Mouse (Mus musculus) E14TG2a.4 (cell line): Measurements from ENCODE around the gene Capza3.

ENCODE experiments used
- H3K27me3 ChIP-seq: 2 replicates; pipeline ENCODE4 v1.6.1; 2014; ENCODE audit warnings: low read length, control low read depth; ENCODE audit not compliant: insufficient read depth
- H3K36me3 ChIP-seq: 2 replicates; pipeline ENCODE4 v1.6.1; 2014; ENCODE audit warnings: low read length, control low read depth; ENCODE audit not compliant: insufficient read depth
- H3K4me1 ChIP-seq: replicated peaks from 2 replicates; pipeline ENCODE4 v1.6.1; 2014; ENCODE audit warnings: low read depth, low read length, control low read depth
- H3K4me3 ChIP-seq: replicated peaks from 2 replicates; pipeline ENCODE4 v1.5.1; 2014; ENCODE audit warnings: mild to moderate bottlenecking, low read length
- H3K9me3 ChIP-seq: 2 replicates; pipeline ENCODE4 v1.6.1; 2014; ENCODE audit warnings: low read length, control low read depth
- CTCF ChIP-seq: conservative IDR thresholded peaks from 2 replicates; pipeline ENCODE4 v1.5.1; 2014; ENCODE audit warnings: low read length
- NANOG ChIP-seq: IDR thresholded peaks from 2 replicates; pipeline ENCODE4 v1.6.1; 2014; ENCODE audit warnings: borderline replicate concordance, low read length, mixed read lengths
- POU5F1 ChIP-seq: IDR thresholded peaks from 2 replicates; pipeline ENCODE4 v1.6.1; 2014; ENCODE audit warnings: low read length, borderline replicate concordance

The Capza3 gene

DNA sequence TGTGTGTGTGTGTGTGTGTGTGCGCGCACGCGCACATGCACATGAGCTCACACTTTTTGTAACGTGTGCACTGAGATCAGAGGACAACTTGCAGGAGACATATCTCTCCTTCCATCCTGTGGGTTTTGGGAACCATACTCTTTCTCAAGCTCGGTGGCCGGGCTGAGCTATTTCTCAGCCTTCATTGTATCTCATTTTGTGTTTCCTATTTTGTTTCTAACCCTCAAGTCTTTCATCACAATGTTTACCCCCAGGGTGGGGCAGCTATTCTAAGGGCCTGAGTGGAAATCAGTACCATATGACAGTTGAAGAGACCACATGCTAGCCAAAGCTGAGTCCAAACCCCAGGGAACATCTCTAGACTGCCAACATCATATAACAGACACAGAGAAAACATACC, at the start of gene Capza3:
Gene Capza3 (plus strand): TSS at position 301 of the 400 bp plus-strand sequence.
- no peaks in the 10 kb centered on the region for H3K36me3 ChIP-seq
- H3K27me3 ChIP-seq, result no peaks in the 10 kb centered on the region
- no peaks in the 10 kb centered on the region for H3K9me3 ChIP-seq
- H3K4me1 ChIP-seq, result no peaks in the 10 kb centered on the region
- H3K4me3 ChIP-seq, result no peak within 1 kb of the TSS
- TF ChIP-seq CTCF, result no peak
- TF ChIP-seq NANOG, result no peak
- TF ChIP-seq POU5F1, result no peak

DNA sequence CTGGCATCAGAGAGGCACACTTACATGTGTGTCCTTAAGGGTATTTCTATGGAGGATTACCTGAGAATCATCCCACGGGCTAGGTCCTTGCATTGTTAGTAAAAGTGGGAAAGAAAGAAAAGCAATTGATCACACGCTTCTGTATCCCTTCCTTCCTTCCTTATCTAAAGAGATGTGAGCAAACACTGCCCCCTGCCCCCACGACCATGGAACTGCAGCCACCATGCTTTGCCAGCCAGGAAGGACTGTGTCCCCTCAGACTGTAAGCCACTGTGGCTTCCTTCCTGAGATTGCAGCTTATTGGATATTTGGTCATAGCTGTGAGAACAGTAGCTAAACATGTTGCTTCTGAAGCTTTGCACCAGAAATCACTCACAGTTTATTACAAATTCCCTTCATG, 35.9 kb upstream of the Capza3 start:
- TF ChIP-seq POU5F1, result no peak
- peak; percentile 38 for TF ChIP-seq CTCF
- TF ChIP-seq NANOG, result no peak
- Histone ChIP-seq H3K4me1 (no peaks in the 10 kb centered on the region), H3K9me3 (peaks cover 5% of the 10 kb centered on the region), H3K27me3 (no peaks in the 10 kb centered on the region), H3K36me3 (no peaks in the 10 kb centered on the region), H3K4me3 (no peak overlapping the region)

DNA sequence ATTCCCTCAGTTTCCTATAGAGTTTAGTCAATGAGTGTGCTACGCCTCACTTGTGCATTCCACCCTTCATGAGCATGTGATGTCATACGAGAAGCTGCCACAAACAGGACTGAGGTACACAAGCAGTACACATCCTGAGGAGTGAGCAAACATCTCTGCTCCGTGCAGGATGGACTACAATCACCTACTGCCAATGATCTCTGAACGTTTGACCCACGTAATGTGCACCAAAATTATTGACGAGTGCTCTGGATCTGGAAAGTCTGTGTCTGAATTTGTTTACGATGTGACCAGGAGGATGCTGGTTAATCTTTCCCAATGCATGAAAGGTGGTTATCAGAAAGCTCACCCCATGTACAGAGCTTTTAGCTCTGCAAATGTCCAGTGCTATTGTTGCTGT, 16.6 kb upstream of the Capza3 start:
- Histone ChIP-seq H3K27me3 (no peaks in the 10 kb centered on the region), H3K9me3 (no peaks in the 10 kb centered on the region), H3K4me1 (no peaks in the 10 kb centered on the region), H3K4me3 (no peak overlapping the region), H3K36me3 (no peaks in the 10 kb centered on the region)
- TF ChIP-seq CTCF (no peak), POU5F1 (no peak), NANOG (no peak)

DNA sequence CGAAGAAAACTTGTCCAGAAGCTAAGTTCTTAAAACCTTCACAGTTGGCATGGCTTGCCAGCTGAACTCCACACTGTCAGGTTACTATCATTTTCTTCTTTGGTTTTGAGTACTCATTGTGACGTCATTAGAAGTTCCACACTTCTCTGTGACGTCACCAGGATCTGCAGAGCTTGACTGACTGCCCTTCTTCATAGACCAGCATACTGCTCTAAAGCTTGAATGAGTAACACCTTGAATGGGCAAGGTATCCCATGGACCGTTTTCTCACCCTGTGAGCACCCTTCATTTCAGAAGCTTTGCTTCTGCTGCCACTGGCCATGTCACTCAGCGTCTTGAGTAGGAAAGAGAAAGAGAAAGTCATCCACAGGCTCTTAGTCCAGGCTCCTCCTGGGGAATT, 305 bp downstream of the Capza3 start, which contains the start of gene Plcz1:
Gene Plcz1 (minus strand): TSS at position 101 of the 400 bp plus-strand sequence.
- Histone ChIP-seq H3K4me1 (no peaks in the 10 kb centered on the region), H3K9me3 (no peaks in the 10 kb centered on the region), H3K4me3 (no peak within 1 kb of the TSS), H3K36me3 (no peaks in the 10 kb centered on the region), H3K27me3 (no peaks in the 10 kb centered on the region)
- TF ChIP-seq NANOG (no peak), CTCF (no peak), POU5F1 (no peak)

- Histone ChIP-seq H3K27me3 (no peaks in the 10 kb centered on the region), H3K4me3 (no peak overlapping the region), H3K4me1 (no peaks in the 10 kb centered on the region), H3K36me3 (no peaks in the 10 kb centered on the region), H3K9me3 (no peaks in the 10 kb centered on the region)
- no peak for TF ChIP-seq POU5F1
- no peak for TF ChIP-seq CTCF
- no peak for TF ChIP-seq NANOG
Measured at GRCm38 (mm10) chr6:140051476-140051875, 10.4 kb downstream of the Capza3 start.

DNA sequence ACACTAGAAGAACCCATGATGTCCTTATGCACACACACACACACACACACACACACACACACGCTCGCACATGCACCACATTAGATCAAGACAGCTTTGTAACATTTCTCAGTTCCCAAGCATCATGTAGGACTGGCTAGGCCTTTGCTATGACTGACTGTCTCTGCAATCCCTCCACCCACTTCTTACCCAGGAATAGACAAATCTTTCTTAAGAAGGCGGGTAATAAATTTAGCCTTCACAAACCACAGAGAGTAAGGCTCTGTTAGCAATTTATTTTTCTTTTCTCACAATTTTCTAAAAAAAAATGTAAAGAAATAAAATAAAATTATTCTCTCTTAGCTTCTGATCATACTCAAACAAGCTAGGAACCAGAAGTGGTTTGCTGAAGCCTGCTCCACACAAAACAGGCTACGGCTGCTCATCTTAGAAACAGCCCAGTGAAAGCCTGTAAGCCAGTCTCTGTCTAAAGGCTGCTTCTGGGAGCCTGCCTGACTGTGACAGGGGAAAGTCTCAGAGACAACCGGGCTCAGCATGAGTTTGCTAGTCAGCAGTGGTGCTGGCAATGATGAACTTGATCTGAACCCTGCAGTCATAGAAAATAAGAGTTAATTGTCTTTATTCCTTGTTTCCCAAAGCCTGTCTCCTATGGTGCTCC, 13.3 kb downstream of the Capza3 start:
- no peaks in the 10 kb centered on the region for H3K36me3 ChIP-seq
- no peaks in the 10 kb centered on the region for H3K27me3 ChIP-seq
- H3K4me1 ChIP-seq, result no peaks in the 10 kb centered on the region
- H3K4me3 ChIP-seq, result no peak overlapping the region
- no peaks in the 10 kb centered on the region for H3K9me3 ChIP-seq
- no peak for TF ChIP-seq POU5F1
- no peak for TF ChIP-seq NANOG
- TF ChIP-seq CTCF, result no peak

GRCm38 (mm10) chr6:140069177-140069576, 28.1 kb downstream of the Capza3 start:
- TF ChIP-seq NANOG (no peak), CTCF (no peak), POU5F1 (no peak)
- H3K36me3 ChIP-seq, result no peaks in the 10 kb centered on the region
- no peak overlapping the region for H3K4me3 ChIP-seq
- no peaks in the 10 kb centered on the region for H3K27me3 ChIP-seq
- H3K4me1 ChIP-seq, result no peaks in the 10 kb centered on the region
- peaks cover 10% of the 10 kb centered on the region; the same call in 1 of the 2 replicates for H3K9me3 ChIP-seq

- Histone ChIP-seq H3K4me3 (no peak overlapping the region), H3K4me1 (peaks cover 5% of the 10 kb centered on the region; the same call in 1 of the 2 replicates), H3K27me3 (no peaks in the 10 kb centered on the region), H3K36me3 (no peaks in the 10 kb centered on the region), H3K9me3 (peaks cover 9% of the 10 kb centered on the region)
- TF ChIP-seq POU5F1, result no peak
- no peak for TF ChIP-seq CTCF
- TF ChIP-seq NANOG, result no peak
Measured at GRCm38 (mm10) chr6:140080933-140081332, 39.9 kb downstream of the Capza3 start.

- Histone ChIP-seq H3K4me1 (peaks cover 5% of the 10 kb centered on the region; the same call in 1 of the 2 replicates), H3K36me3 (no peaks in the 10 kb centered on the region), H3K4me3 (no peak overlapping the region), H3K27me3 (no peaks in the 10 kb centered on the region), H3K9me3 (peaks cover 9% of the 10 kb centered on the region)
- TF ChIP-seq POU5F1, result no peak
- peak; percentile 46 for TF ChIP-seq CTCF
- no peak for TF ChIP-seq NANOG
Measured at GRCm38 (mm10) chr6:140081739-140082138, 40.7 kb downstream of the Capza3 start.

GRCm38 (mm10) chr6:140089855-140090254, 48.8 kb downstream of the Capza3 start:
- H3K9me3 ChIP-seq, result no peaks in the 10 kb centered on the region
- no peak overlapping the region for H3K4me3 ChIP-seq
- TF ChIP-seq CTCF (no peak), NANOG (no peak), POU5F1 (no peak)
- no peaks in the 10 kb centered on the region for H3K4me1 ChIP-seq
- H3K27me3 ChIP-seq, result no peaks in the 10 kb centered on the region
- no peaks in the 10 kb centered on the region for H3K36me3 ChIP-seq
